Mouse (Mus musculus): Measurements from ENCODE around the gene Ube2d3. TPM values are rescaled to one million over a fixed set of nuclear protein-coding genes. Genes with fewer than 3 reads are reported as not detected.
A peak's percentile ranks its signal among the peaks of the same experiment; 100 is the strongest.
"Not testable (repeated sequence)": the region's sequence is repeated elsewhere in the genome, so short reads cannot be mapped to it uniquely, and the experiment has no call there.

Gene Ube2d3
- polyA plus RNA-seq, 1 experiment, result 312 TPM

- peak; percentile 76 for DNase-seq
- TF ChIP-seq POLR2A (IDR thresholded peaks at IDR 0.05; ENCODE audit: borderline replicate concordance, extremely low read depth, low read depth, low read length), result peak; percentile 60; the same call in 1 of the 2 replicates
- no peak for TF ChIP-seq CTCF (IDR thresholded peaks at IDR 0.05; ENCODE audit: insufficient read depth, low read length)
- WGBS, result 2% methylated on average over 48 of the region's 48 CpGs
- Histone ChIP-seq H3K4me3 (replicated peaks; ENCODE audit: extremely low read depth, low read depth, low read length) (peak within 1 kb of the TSS; percentile 91), H3K4me1 (ENCODE audit: control insufficient read depth, insufficient read depth, low read length) (peaks cover 2% of the 10 kb centered on the region)
Measured at GRCm38 (mm10) chr3:135485128-135485899, 47.4 kb downstream of the Ube2d3 start, which contains the start of gene Manba. TSS of gene Manba (plus strand) at chr3:135485611.

GRCm38 (mm10) chr3:135485900-135486241 is 47.9 kb downstream of the Ube2d3 start:
- TF ChIP-seq POLR2A (IDR thresholded peaks at IDR 0.05; ENCODE audit: borderline replicate concordance, extremely low read depth, low read depth, low read length) (no peak), CTCF (IDR thresholded peaks at IDR 0.05; ENCODE audit: insufficient read depth, low read length) (no peak)
- Histone ChIP-seq H3K4me3 (replicated peaks; ENCODE audit: extremely low read depth, low read depth, low read length) (peak overlapping the region; percentile 91), H3K4me1 (ENCODE audit: control insufficient read depth, insufficient read depth, low read length) (peaks cover 2% of the 10 kb centered on the region)
- DNase-seq, result no peak
- WGBS, result 3% methylated on average over 9 of the region's 9 CpGs

GRCm38 (mm10) chr3:135486351-135486750 is 48.4 kb downstream of the Ube2d3 start:
- no peak for TF ChIP-seq CTCF (IDR thresholded peaks at IDR 0.05; ENCODE audit: insufficient read depth, low read length)
- TF ChIP-seq POLR2A (IDR thresholded peaks at IDR 0.05; ENCODE audit: borderline replicate concordance, extremely low read depth, low read depth, low read length), result no peak
- WGBS, result 55% methylated on average over 5 of the region's 5 CpGs
- DNase-seq, result no peak
- H3K4me3 ChIP-seq (replicated peaks; ENCODE audit: extremely low read depth, low read depth, low read length), result peak overlapping the region; percentile 91
- peaks cover 2% of the 10 kb centered on the region for H3K4me1 ChIP-seq (ENCODE audit: control insufficient read depth, insufficient read depth, low read length)

GRCm38 (mm10) chr3:135487803-135488202 is 49.9 kb downstream of the Ube2d3 start:
- no peak for DNase-seq
- TF ChIP-seq CTCF (IDR thresholded peaks at IDR 0.05; ENCODE audit: insufficient read depth, low read length) (no peak), POLR2A (IDR thresholded peaks at IDR 0.05; ENCODE audit: borderline replicate concordance, extremely low read depth, low read depth, low read length) (no peak)
- no peak overlapping the region for H3K4me3 ChIP-seq (replicated peaks; ENCODE audit: extremely low read depth, low read depth, low read length)
- WGBS, result 87% methylated on average over 4 of the region's 4 CpGs
- H3K4me1 ChIP-seq (ENCODE audit: control insufficient read depth, insufficient read depth, low read length), result peaks cover 2% of the 10 kb centered on the region

GRCm38 (mm10) chr3:135489865-135490520 is 52.0 kb downstream of the Ube2d3 start:
- no peak overlapping the region for H3K4me3 ChIP-seq (replicated peaks; ENCODE audit: extremely low read depth, low read depth, low read length)
- peaks cover 2% of the 10 kb centered on the region for H3K4me1 ChIP-seq (ENCODE audit: control insufficient read depth, insufficient read depth, low read length)
- TF ChIP-seq POLR2A (IDR thresholded peaks at IDR 0.05; ENCODE audit: borderline replicate concordance, extremely low read depth, low read depth, low read length) (no peak), CTCF (IDR thresholded peaks at IDR 0.05; ENCODE audit: insufficient read depth, low read length) (no peak)
- no peak for DNase-seq
- WGBS, result 58% methylated on average over 5 of the region's 5 CpGs

- 86% methylated on average over 6 of the region's 6 CpGs for WGBS
Measured at GRCm38 (mm10) chr3:135491102-135491501, 53.2 kb downstream of the Ube2d3 start.

GRCm38 (mm10) chr3:135493320-135493719 is 55.4 kb downstream of the Ube2d3 start:
- not testable (repeated sequence) for DNase-seq; H3K4me3 ChIP-seq (replicated peaks; ENCODE audit: extremely low read depth, low read depth, low read length); H3K4me1 ChIP-seq (ENCODE audit: control insufficient read depth, insufficient read depth, low read length)
- WGBS, result 78% methylated on average over 7 of the region's 7 CpGs

More at GRCm38 (mm10) chr3:135491102-135491501, 53.2 kb downstream of the Ube2d3 start:
- DNase-seq, result no peak
- no peaks in the 10 kb centered on the region for H3K4me1 ChIP-seq (ENCODE audit: control insufficient read depth, insufficient read depth, low read length)
- no peak overlapping the region for H3K4me3 ChIP-seq (replicated peaks; ENCODE audit: extremely low read depth, low read depth, low read length)
- no peak for TF ChIP-seq POLR2A (IDR thresholded peaks at IDR 0.05; ENCODE audit: borderline replicate concordance, extremely low read depth, low read depth, low read length)
- TF ChIP-seq CTCF (IDR thresholded peaks at IDR 0.05; ENCODE audit: insufficient read depth, low read length), result no peak

- not testable (repeated sequence) for H3K4me3 ChIP-seq (replicated peaks; ENCODE audit: extremely low read depth, low read depth, low read length); DNase-seq; H3K4me1 ChIP-seq (ENCODE audit: control insufficient read depth, insufficient read depth, low read length)
- 90% methylated on average over 4 of the region's 4 CpGs for WGBS
Measured at GRCm38 (mm10) chr3:135497956-135498355, 60.0 kb downstream of the Ube2d3 start.

GRCm38 (mm10) chr3:135498891-135499290 is 60.9 kb downstream of the Ube2d3 start:
- TF ChIP-seq CTCF (IDR thresholded peaks at IDR 0.05; ENCODE audit: insufficient read depth, low read length), result no peak
- no peak for TF ChIP-seq POLR2A (IDR thresholded peaks at IDR 0.05; ENCODE audit: borderline replicate concordance, extremely low read depth, low read depth, low read length)
- WGBS, result 45% methylated on average over 5 of the region's 5 CpGs
- no peak for DNase-seq
- H3K4me1 ChIP-seq (ENCODE audit: control insufficient read depth, insufficient read depth, low read length), result no peaks in the 10 kb centered on the region
- no peak overlapping the region for H3K4me3 ChIP-seq (replicated peaks; ENCODE audit: extremely low read depth, low read depth, low read length)

- TF ChIP-seq POLR2A (IDR thresholded peaks at IDR 0.05; ENCODE audit: borderline replicate concordance, extremely low read depth, low read depth, low read length) (no peak), CTCF (IDR thresholded peaks at IDR 0.05; ENCODE audit: insufficient read depth, low read length) (no peak)
- Histone ChIP-seq H3K4me3 (replicated peaks; ENCODE audit: extremely low read depth, low read depth, low read length) (no peak overlapping the region), H3K4me1 (ENCODE audit: control insufficient read depth, insufficient read depth, low read length) (no peaks in the 10 kb centered on the region)
- DNase-seq, result no peak
- 65% methylated on average over 5 of the region's 5 CpGs for WGBS
Measured at GRCm38 (mm10) chr3:135503160-135503559, 65.2 kb downstream of the Ube2d3 start.

All from lung, adult 2 months (tissue).